Mouse (Mus musculus): ENCODE measurements around the gene Uhrf1bp1. TPM values are rescaled to one million over a fixed set of nuclear protein-coding genes. Genes with fewer than 3 reads are reported as not detected.

Gene Uhrf1bp1
- polyA plus RNA-seq, 2 experiments = 8.0 to 13.5 TPM

DNA sequence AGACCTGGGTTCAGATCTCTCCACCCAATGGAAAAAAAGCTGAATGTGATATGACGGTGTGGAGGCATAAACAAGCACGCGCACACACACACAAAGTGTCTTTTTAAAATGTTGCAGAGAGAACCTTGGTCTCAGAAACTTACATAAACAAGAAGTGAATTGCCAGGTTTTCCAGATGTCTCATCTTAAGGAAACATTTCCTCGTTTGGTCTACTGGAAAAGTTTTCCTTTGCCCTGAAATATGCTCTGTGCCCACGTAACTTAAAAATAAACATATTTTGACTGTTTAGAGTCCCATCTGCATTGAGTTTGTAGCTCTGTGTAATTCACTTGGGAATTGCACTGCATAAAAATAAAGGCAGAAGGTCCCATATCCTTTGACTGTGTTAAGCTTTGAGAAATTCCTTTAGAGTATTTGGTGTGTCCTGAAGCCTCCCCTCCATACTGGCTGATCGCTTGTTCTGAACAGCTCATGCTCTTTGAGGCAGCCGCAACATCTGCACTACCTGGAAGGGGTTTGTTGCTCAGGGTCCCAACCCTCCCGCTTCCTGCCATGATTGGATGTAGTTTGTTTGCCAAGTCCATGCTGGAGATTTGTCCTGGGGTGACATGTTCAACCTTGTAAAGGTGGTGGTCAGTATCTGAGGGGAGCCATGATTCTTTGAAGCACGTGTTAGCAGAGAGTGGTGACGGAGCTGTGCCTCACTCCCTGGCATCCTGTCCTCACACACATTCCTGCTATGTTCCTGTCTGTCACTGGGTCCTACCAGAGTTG, 78.1 kb downstream of the Uhrf1bp1 start:
- DNase-seq (ENCODE audit: low spot score) (no peak), ATAC-seq (ENCODE audit: low FRiP score, low read depth) (no peak)
- Histone ChIP-seq H3K9me3 (ENCODE audit: control insufficient read depth, low read length) (no peaks in the 10 kb centered on the region), H3K36me3 (ENCODE audit: control insufficient read depth, insufficient read depth, low read length) (no peaks in the 10 kb centered on the region), H3K27ac (replicated peaks; ENCODE audit: low read depth, low read length) (0 out of 2 replicates have a peak overlapping the region, but pooled peaks have one; percentile 3), H3K9ac (ENCODE audit: low read depth, low read length, severe bottlenecking) (no peak overlapping the region), H3K27me3 (ENCODE audit: control insufficient read depth, insufficient read depth, low read length) (no peaks in the 10 kb centered on the region), H3K4me3 (replicated peaks; ENCODE audit: low read length) (no peak overlapping the region), H3K4me1 (ENCODE audit: control insufficient read depth, insufficient read depth, low read length) (peaks cover 28% of the 10 kb centered on the region), H3K4me2 (replicated peaks; ENCODE audit: low read depth, low read length, severe bottlenecking) (no peak overlapping the region)
- WGBS = 81% methylated on average over 10 of the region's 10 CpGs
- no peak for TF ChIP-seq POLR2A (IDR thresholded peaks at IDR 0.05; ENCODE audit: borderline replicate concordance, extremely low read depth, insufficient read depth, insufficient read length)

DNA sequence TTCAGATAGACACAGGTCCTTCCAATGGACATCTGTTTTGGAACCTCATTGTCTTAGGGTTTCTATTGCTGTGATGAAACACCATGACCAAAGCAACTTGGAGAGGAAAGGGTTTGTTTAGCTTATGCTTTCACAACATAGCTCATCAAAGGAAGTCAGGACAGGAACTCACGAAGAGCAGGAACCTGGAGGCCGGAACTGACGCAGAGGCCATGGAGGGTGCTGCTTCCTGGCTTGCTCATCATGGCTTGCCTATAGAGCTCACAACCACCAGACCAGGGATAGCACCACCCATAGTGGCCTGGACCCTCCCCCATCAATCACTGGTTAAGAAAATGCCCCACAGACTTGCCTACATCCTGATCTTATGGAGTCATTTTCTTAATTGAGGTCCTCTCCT, 78.8 kb downstream of the Uhrf1bp1 start:
- Histone ChIP-seq H3K9ac (ENCODE audit: low read depth, low read length, severe bottlenecking) (no peak overlapping the region), H3K27ac (replicated peaks; ENCODE audit: low read depth, low read length) (no peak overlapping the region), H3K4me2 (replicated peaks; ENCODE audit: low read depth, low read length, severe bottlenecking) (no peak overlapping the region), H3K36me3 (ENCODE audit: control insufficient read depth, insufficient read depth, low read length) (no peaks in the 10 kb centered on the region), H3K9me3 (ENCODE audit: control insufficient read depth, low read length) (no peaks in the 10 kb centered on the region), H3K4me1 (ENCODE audit: control insufficient read depth, insufficient read depth, low read length) (peaks cover 34% of the 10 kb centered on the region), H3K4me3 (replicated peaks; ENCODE audit: low read length) (no peak overlapping the region), H3K27me3 (ENCODE audit: control insufficient read depth, insufficient read depth, low read length) (no peaks in the 10 kb centered on the region)
- TF ChIP-seq POLR2A (IDR thresholded peaks at IDR 0.05; ENCODE audit: borderline replicate concordance, extremely low read depth, insufficient read depth, insufficient read length) = no peak
- WGBS = 89% methylated on average over 3 of the region's 3 CpGs
- DNase-seq (ENCODE audit: low spot score) (no peak), ATAC-seq (ENCODE audit: low FRiP score, low read depth) (no peak)

DNA sequence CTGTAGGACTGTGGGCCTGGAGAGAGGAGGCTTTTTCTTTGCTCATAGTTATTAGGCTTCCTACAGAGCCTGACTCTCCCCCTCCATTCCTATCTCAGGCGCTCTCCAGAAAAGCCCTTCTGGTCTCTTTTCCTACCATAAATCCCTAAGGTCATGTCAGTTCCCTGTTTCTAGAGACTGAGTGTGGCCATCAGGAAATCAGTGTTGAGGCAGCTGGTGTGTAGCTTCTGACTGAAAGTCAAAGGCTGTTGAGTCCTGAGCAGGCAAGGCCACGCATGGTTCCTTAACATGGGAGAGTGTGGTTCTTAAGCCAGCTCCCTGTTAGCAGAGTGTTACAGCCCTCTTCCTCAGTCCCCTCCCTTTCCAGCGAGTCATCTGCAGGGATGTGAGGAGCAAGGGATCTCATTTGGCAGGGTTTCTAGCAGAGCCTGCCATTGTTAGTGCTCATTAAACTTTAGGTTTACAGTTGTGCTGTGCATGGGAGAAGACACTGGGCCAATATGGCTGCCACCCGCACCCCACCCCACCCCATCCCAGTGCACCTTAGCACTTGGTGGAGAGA, 80.9 kb downstream of the Uhrf1bp1 start:
- no peak for DNase-seq (ENCODE audit: low spot score)
- H3K4me3 ChIP-seq (replicated peaks; ENCODE audit: low read length) = no peak overlapping the region

DNA sequence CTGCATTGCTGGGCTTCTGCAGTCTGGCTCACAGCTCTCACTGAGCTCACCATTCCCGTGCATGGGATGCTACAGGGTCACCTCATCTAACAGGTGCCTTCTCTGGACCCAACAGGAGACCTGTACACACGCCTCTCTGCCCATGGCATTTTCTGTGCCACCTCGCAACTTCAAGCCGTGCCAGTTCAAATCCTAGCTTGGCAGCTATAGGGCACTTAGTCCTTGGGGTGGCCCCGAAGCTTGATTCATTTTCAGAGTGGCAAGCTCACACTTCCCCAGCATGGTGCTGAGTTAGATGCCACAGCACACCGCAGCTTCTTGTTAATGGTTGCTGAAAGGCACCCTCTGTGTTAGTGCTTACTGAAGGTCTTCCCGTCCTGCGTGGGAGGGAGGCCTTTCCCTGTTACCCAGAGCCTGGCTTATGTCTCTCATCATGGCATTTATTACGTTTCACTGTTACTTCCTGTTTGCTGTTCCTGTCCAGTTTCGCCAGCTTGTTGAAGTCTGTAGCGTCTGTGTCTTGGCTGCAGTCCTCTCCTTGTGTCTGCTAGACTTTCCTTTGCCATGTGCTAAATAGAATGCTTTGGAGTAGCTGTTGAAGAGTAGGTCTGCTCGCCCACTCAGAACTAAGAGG, 82.0 kb downstream of the Uhrf1bp1 start:
- DNase-seq (ENCODE audit: low spot score) (no peak), ATAC-seq (ENCODE audit: low FRiP score, low read depth) (no peak)
- no peak for TF ChIP-seq POLR2A (IDR thresholded peaks at IDR 0.05; ENCODE audit: borderline replicate concordance, extremely low read depth, insufficient read depth, insufficient read length)
- Histone ChIP-seq H3K27me3 (ENCODE audit: control insufficient read depth, insufficient read depth, low read length) (no peaks in the 10 kb centered on the region), H3K9ac (ENCODE audit: low read depth, low read length, severe bottlenecking) (peak overlapping the region; percentile 12; the same call in 1 of the 2 replicates), H3K36me3 (ENCODE audit: control insufficient read depth, insufficient read depth, low read length) (no peaks in the 10 kb centered on the region), H3K4me1 (ENCODE audit: control insufficient read depth, insufficient read depth, low read length) (peaks cover 50% of the 10 kb centered on the region), H3K4me2 (replicated peaks; ENCODE audit: low read depth, low read length, severe bottlenecking) (no peak overlapping the region), H3K9me3 (ENCODE audit: control insufficient read depth, low read length) (no peaks in the 10 kb centered on the region), H3K4me3 (replicated peaks; ENCODE audit: low read length) (no peak overlapping the region), H3K27ac (replicated peaks; ENCODE audit: low read depth, low read length) (peak overlapping the region; percentile 46)
- WGBS = 42% methylated on average over 12 of the region's 12 CpGs

More for the DNA sequence above, 80.9 kb downstream of the Uhrf1bp1 start:
- Histone ChIP-seq H3K27ac (replicated peaks; ENCODE audit: low read depth, low read length) (peak overlapping the region; percentile 38; the same call in 1 of the 2 replicates), H3K9me3 (ENCODE audit: control insufficient read depth, low read length) (no peaks in the 10 kb centered on the region), H3K36me3 (ENCODE audit: control insufficient read depth, insufficient read depth, low read length) (no peaks in the 10 kb centered on the region), H3K9ac (ENCODE audit: low read depth, low read length, severe bottlenecking) (peak overlapping the region; percentile 3; the same call in 1 of the 2 replicates), H3K27me3 (ENCODE audit: control insufficient read depth, insufficient read depth, low read length) (no peaks in the 10 kb centered on the region), H3K4me1 (ENCODE audit: control insufficient read depth, insufficient read depth, low read length) (peaks cover 50% of the 10 kb centered on the region), H3K4me2 (replicated peaks; ENCODE audit: low read depth, low read length, severe bottlenecking) (no peak overlapping the region)
- no peak for TF ChIP-seq POLR2A (IDR thresholded peaks at IDR 0.05; ENCODE audit: borderline replicate concordance, extremely low read depth, insufficient read depth, insufficient read length)
- 67% methylated on average over 4 of the region's 4 CpGs for WGBS
- no peak for ATAC-seq (ENCODE audit: low FRiP score, low read depth)

DNA sequence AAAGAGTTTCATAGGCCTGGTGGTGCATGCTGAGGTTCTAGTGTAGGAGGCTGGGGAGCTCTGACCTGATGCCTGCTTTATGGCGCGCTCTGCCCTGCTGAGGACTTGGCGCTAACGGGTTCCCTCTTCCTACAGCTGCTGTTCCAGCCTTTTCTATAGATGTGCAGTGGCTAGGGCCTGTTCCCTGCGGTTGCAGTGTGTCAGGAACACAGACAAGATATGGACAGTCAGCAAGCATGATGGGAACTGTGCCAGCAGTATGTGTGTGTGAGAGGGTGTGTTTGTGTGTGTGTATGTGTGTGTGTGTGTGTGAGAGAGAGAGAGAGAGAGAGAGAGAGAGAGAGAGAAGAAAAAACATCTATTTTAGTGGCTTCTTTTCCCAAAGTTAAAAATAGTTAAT, 82.8 kb downstream of the Uhrf1bp1 start:
- no peaks in the 10 kb centered on the region for H3K27me3 ChIP-seq (ENCODE audit: control insufficient read depth, insufficient read depth, low read length)
- no peak overlapping the region for H3K4me3 ChIP-seq (replicated peaks; ENCODE audit: low read length)
- no peak overlapping the region for H3K9ac ChIP-seq (ENCODE audit: low read depth, low read length, severe bottlenecking)
- no peak for TF ChIP-seq POLR2A (IDR thresholded peaks at IDR 0.05; ENCODE audit: borderline replicate concordance, extremely low read depth, insufficient read depth, insufficient read length)
- WGBS = 56% methylated on average over 5 of the region's 5 CpGs
- ATAC-seq (ENCODE audit: low FRiP score, low read depth) (no peak), DNase-seq (ENCODE audit: low spot score) (no peak)
- H3K4me1 ChIP-seq (ENCODE audit: control insufficient read depth, insufficient read depth, low read length) = peaks cover 50% of the 10 kb centered on the region
- no peak overlapping the region for H3K4me2 ChIP-seq (replicated peaks; ENCODE audit: low read depth, low read length, severe bottlenecking)
- no peaks in the 10 kb centered on the region for H3K9me3 ChIP-seq (ENCODE audit: control insufficient read depth, low read length)
- no peaks in the 10 kb centered on the region for H3K36me3 ChIP-seq (ENCODE audit: control insufficient read depth, insufficient read depth, low read length)
- H3K27ac ChIP-seq (replicated peaks; ENCODE audit: low read depth, low read length) = peak overlapping the region; percentile 46; the same call in 1 of the 2 replicates

Measured in limb, embryonic 14.5 days (tissue).